Mouse (Mus musculus): ENCODE data around the gene Gm20532.
A peak's percentile ranks its signal among the peaks of the same experiment; 100 is the strongest.

The Gm20532 gene

DNA sequence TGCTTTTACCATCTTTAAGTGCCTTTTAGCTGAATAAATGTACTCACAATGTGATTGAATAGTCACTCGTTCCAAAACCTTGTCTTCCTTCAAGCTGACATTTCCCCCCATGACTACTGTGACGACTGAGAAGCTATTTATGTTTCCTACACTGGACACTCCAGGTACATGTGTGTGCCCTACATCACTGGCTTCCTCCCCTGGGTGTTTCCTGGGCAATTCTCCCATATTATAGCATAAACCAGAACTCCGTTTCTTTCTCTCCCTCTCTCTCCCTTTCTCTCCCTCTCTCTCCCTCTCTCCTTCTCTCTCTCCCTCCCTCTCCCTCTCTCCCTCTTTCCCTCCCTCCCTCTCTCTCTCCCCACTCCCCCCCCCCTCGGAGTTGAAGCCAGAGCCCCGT is 12.6 kb upstream of the Gm20532 start:
- DNase-seq (ENCODE audit: low spot score in 2 of 2), result no peak

DNA sequence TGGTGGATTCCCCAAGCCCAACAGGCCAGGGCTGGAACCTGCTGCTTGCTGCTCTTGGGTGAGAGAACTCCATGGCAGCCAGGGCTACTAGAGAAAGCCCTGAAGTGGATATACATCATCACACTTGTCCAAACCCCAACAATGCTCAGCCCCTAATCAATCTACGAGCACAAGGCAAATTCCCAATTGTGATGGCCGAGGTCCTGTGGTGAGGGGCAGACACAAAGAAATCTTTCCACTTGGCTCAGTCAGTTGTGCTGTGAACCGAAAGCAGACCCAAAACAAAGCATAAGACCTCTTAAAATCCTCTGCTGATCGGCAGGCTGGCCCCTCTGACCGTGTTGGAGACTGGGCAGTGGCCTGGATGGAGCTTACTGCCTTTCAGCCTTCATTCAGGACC is 11.6 kb upstream of the Gm20532 start:
- no peak for DNase-seq (ENCODE audit: low spot score in 2 of 2)

DNA sequence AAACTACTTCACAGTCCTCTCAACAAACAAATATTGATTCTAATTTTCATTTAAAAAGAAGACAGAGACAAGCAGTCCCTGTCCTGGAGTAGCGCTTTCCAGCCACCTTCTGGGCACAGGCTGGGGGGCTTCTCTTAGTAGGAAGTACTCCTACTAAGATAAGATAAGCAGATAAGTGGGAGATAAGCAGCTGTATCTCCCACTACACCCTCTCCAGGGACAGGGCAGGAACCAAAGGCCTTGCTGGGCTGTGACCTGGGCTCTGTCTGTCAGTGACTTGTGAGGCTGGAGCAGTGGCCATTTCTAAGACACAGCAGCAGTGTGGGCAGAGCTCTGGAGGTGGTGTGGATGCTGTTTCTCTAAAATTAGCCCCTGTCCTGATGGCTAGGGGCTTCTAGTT is 11.1 kb upstream of the Gm20532 start:
- no peak for DNase-seq (ENCODE audit: low spot score in 2 of 2)

DNA sequence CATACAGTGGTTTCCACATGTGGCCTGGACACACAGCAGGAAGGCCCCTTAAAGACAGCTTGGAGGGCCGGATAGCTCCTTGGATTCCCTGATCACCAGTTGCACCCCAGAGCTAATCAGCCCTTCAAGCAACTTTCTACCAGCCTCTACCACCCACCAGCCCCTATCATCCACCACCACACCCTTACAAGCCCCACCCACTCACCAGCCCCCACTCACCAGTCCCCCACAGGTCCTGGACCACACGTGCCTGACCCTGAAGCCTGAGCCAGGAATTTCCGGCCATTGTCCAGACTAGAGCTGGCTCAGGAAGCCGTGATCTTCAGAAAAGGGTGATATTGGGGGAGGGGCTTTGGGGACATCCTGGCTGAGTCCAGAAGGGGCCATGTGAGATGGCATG is 10.6 kb upstream of the Gm20532 start:
- DNase-seq (ENCODE audit: low spot score in 2 of 2), result no peak

DNA sequence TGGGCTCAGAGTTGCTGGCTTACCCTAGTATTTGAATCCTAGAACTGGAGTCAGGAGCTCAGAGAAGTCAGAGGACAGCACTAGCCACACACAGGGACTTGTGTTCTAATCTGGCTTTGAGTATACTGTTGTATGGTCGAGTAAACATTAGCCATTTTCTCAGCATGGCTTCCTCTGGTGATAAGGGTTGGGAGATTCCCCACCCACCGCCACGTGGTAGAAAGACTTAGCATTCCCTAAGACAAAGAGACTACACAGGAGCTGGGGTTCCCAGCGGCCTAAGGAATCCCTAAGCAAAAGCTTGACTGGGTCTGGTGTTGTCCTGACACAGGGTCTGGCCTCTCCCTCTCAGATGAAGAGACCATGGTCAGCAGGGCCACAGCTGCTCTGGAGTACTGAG is 10.0 kb upstream of the Gm20532 start:
- DNase-seq (ENCODE audit: low spot score in 2 of 2), result no peak

DNA sequence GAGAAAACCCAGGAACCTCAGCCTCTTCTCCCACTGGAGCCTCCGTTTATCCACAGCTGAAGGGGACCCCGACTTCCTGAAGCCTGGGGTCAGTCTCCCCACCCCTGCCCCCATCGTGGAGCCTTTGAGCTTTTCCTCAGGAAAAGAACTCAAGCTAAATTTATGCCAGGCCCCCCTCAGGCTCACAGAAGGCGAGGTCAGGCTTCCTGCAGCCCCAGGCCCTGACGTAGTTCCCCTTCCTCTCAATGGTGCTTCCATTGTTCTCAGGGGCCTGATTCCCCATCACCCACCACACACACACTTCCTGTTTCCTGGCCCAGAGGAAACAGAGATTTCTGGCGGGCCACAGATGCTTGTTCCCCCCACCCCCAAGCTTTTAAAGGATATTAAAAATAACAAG is 8.1 kb upstream of the Gm20532 start:
- no peak for DNase-seq (ENCODE audit: low spot score in 2 of 2)

DNA sequence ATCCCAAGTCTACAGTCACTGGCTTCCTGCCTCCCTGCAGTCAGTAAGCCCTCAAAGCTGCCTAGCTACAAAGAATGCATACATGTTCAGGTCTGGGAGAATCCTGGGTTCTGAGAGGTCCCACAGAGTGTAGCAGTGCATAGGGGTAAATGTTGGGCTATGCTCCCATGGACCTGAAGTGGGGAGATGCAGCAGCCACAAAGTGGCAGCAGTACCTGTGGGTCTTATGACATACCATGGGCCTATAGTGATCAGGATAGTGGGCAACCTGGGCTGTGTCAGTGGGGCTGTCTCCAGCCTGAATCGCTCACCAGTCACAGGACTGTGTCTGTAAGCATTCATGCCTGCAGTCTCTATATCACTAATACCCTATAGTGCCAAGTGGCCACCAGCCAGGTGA is 6.7 kb upstream of the Gm20532 start, which contains the start of gene Egfl7:
Gene Egfl7, plus strand, starts transcription at position 301 of the 400 bp plus-strand sequence.
- DNase-seq (ENCODE audit: low spot score in 2 of 2), result no peak

DNA sequence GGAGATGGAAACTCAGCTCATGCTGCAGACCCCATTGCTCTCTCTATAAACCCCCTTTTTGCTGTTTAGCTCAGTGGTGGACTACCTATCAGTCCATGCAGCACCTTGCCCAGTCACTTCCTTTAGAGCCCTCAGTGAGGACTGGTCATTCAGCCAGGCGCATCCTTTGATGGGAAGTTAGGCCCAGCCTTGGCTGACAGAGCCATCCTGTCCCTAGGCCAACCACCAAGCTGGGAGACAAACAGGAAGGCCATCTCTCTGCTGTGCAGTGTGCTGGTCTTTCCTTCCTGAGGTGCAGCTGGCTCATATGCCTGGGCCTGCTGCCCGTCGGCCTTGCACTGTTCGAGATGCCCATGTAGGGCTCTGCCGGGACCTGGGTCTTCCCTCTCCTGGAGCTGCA is 5.7 kb upstream of the Gm20532 start:
- DNase-seq (ENCODE audit: low spot score in 2 of 2), result no peak

DNA sequence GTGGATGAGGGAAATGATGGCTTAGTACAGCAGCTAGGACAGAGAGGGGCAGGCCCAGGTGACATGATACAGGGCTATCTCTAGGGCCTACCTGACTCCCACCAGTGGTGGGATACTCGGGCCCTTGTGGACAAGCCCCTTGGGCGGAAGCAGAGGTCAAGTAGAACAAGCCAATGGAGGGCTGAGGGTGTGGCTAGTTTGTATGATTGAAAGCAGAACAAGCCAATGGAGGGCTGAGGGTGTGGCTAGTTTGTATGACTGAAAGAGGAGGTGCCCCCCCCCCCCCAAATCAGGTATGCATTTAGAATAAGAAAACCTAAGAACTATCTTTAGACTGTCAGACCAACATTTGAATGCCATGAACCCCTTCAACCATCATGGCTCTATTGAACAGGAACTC is 4.2 kb upstream of the Gm20532 start:
- no peak for DNase-seq (ENCODE audit: low spot score in 2 of 2)

DNA sequence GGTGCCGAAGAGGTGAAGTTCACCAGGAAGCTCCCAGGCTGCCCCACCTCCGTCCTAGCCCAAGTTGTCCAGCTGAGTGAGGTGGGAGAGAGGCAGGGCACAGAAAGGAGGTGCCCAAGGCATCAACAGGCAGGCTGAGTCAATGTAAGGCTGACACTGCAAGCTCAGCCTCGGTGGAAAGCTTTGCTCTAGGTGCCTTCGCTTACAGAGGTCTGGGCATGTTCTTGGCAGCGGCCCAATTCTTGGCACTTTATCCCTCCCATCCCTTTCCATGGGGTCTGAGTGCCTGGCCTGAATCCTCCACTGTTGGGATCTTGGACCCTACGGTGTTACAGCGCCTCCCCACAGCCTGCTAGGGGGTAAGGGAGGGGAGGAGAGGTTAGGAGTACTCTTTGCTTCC is 3.7 kb upstream of the Gm20532 start:
- no peak for DNase-seq (ENCODE audit: low spot score in 2 of 2)

DNA sequence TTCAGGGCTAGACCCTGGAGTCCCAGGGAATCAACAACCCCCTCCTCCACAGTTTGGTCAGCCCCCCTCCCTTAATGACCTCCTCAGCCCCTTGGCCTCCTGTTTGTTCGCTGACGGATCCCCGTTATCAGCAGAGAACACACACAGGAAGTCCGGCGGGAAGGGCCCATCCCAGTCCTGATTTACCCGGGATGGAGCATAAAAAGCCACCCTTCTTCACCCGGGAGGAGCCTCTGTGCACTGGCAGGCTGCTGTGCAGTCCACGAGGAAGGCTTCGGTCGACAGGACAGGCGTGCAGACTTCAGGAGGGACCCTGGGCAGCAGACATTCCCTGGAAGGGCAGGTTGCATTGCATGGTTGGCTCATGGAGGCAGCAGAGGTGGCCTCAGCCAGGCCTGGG is 2.8 kb upstream of the Gm20532 start:
- DNase-seq (ENCODE audit: low spot score in 2 of 2), result no peak

DNA sequence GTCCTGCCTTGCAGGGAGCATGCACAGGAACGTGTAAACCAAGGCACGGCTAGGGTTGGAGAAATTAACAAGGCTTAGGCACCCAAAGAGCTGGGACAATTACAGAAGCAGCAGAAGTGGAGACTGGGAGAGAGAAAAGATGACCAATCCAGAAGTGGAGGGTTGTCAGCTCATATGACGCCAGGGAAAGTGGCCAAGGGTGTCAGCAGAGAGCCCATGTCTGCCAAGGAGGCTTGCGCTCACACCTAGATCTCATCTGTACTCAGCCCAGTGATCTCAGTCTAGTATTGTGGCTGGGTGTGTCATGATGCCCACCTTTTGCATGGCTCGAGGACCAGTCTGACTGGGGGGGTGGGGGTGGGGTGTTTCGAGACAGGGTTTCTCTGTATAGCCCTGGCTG is 726 bp upstream of the Gm20532 start:
- DNase-seq (ENCODE audit: low spot score in 2 of 2), result no peak

DNA sequence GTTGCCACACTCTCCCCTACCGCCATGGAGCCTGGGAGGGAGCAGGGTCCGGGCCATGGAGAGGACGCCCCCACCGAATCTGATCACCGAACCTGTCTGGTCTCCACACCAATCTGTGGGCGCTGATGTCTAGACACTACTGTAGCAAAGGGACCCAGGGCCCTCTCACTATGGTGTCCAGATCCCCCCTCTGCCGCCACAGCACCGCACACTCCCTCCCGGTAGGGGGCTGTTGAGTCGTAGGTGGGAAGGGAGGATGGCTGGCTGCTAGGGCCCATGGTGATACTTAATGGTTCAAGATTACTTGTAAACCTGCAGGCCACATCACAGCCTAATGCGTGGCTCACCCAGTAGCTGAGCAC is 586 bp downstream of the Gm20532 start:
- peak in 1 of 2 experiments; percentile 35 for DNase-seq (ENCODE audit: low spot score in 2 of 2)

DNA sequence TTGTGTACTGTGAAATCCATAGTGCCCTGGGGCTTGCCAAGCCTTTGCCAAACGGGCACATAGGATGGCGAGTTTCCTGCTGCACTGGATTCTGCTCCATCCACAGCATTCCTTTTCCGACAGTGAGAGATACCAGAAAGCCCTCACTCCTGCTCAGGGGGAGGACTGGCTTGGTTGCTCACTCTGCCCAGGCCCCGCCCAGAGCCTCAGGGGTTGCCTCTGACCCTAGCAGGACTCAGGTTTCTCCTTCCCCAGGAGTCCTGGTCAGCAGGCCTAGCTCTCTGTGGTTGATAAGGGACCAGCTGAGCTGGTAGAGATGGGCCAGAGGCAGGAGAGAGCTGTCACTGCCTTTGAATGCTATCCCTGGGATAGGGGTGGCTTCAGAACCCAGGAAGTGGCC is 2.1 kb downstream of the Gm20532 start:
- DNase-seq (ENCODE audit: low spot score in 2 of 2), result no peak

DNA sequence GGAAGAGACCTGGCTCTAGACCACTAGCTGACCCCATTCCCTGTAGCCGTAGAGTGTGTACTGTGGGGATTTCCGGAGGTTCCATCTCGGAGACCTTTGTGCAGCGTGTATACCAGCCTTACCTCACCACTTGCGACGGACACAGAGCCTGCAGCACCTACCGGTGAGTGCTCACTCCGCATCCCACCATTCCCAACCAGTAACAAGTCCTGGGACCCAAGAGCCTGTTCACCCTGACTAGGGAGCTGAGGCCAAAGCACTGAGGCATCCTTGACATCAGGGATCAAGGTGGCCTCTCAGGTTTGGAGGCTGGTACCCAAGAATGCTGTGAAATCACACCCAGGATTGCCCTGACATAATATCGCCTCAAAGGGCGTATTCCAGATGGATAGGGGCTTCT is 2.8 kb downstream of the Gm20532 start:
- DNase-seq (ENCODE audit: low spot score in 2 of 2), result no peak

DNA sequence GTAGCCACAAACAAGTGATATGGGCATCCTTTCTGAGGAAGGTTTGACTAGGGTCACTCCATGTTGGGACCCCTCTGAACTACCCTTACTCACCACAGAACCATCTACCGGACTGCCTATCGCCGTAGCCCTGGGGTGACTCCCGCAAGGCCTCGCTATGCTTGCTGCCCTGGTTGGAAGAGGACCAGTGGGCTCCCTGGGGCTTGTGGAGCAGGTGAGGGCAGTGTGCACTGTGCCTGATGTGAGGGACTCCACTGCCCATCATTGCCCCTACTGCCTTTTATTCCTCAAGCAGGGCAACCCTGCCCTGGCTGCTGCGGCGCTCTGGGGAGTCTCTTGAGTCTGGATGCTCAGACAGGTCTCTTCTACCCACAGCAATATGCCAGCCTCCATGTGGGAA is 3.8 kb downstream of the Gm20532 start:
- no peak for DNase-seq (ENCODE audit: low spot score in 2 of 2)

DNA sequence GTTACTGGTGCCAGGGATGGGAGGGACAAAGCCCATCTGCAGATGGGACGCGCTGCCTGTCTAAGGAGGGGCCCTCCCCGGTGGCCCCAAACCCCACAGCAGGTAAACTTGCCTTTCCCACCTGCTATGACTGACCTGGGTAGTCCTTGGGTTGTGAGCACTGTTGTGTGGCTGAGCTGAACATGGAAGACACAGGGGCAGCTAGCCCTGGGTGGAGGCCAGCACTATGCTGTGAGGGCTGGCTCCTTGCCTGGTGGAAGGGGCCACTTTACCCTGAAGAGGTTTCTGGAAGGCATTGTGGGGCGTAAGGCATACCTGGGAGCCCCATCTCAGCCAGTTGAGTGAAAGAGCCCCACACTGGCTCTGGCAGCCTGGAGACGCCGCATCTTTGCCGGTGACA is 4.5 kb downstream of the Gm20532 start:
- DNase-seq (ENCODE audit: low spot score in 2 of 2), result peak in 1 of 2 experiments; percentile 53

DNA sequence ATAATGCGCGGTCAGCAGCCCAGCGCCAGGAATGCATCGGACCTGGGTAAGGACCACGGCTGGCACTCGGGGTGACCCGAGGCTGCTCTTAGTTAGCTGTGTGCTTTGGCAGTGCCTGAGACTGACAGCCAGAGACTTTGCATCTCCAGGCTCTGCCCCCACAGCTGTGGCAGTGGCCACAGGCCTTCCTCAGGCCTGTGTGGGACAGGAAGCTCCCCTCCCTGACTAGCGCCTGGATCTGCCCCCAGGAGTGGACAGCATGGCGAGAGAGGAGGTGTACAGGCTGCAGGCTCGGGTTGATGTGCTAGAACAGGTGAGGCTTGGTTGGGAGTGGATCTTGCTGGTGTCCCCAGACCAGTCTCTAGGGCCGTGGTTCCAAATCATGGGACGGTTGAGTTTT is 5.0 kb downstream of the Gm20532 start:
- DNase-seq (ENCODE audit: low spot score in 2 of 2), result no peak

DNA sequence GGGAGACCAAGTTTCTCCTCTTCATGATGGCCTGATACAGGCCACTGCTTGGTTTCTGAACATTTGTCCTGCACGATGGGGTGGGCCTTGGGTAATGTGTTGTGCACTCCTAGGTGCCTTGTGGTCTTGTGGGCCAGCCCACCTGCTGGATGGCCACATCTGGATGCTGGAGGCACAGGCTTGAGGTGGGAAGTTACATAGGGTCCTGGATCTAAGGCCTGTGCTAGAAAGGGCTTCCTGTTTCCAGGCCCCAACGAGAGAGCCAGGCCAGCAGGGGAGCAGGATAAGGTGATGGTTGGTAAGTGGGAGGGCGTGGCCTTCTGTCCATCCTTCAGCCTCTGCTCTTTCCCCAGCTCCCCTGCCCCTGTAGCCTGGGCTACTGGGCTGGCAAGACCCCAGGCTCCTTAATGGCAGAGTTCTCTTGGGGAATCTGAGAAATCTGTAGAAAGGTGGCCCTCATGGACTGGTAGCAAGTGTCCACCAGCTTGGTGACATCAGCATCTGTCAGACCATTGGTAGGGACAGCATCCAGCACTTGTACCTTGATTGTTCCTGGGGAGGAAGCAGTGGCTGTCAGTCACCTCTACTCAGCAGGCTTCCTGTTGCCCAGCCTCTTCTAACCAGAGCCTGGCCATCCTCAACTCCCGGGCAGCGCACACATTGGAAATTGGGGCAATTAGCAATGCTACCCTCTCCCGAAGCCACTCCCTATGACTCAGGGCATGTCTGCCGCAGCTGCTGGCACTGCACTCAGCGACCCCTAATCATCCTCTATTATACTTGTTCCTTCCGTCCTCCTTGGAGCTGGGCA is 7.0 kb downstream of the Gm20532 start:
- DNase-seq (ENCODE audit: low spot score in 2 of 2), result no peak

DNA sequence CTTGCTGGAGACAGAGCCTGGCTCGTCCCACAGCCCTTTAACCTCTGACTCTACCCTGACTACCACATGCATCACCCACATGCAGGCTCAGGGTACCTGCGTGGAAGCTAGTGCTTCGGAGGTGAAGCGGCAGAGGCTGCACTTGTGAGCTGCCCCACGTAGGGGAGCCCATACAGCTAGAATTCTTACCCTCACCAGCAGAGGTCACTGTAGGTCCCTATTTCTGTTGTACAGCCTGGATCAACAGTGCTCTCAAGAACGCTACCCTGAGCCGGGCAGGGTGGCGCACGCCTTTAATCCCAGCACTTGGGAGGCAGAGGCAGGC is 7.5 kb downstream of the Gm20532 start:
- DNase-seq (ENCODE audit: low spot score in 2 of 2), result no peak

DNA sequence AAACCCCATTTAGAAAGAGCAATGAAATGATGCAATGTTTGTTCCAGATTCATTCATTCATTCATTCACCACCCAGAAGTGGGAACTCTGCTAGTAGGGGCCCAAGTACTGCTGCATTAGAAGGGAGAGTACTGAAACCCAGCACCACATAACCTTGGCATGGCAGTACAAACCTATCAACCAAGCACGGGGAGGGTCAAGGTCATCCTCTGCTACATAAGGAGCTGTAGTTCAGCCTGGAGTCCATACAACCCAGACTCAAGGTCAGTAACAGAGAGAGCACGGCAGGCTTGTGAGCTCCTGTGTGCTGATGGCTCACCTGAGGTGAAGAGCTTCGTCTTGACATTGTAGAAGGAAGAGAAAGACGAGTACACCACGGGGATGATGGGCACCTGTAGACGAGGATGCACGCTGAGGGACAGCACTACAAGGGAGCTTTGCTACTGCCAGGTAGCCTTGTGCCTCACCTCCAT is 8.1 kb downstream of the Gm20532 start:
- no peak for DNase-seq (ENCODE audit: low spot score in 2 of 2)

DNA sequence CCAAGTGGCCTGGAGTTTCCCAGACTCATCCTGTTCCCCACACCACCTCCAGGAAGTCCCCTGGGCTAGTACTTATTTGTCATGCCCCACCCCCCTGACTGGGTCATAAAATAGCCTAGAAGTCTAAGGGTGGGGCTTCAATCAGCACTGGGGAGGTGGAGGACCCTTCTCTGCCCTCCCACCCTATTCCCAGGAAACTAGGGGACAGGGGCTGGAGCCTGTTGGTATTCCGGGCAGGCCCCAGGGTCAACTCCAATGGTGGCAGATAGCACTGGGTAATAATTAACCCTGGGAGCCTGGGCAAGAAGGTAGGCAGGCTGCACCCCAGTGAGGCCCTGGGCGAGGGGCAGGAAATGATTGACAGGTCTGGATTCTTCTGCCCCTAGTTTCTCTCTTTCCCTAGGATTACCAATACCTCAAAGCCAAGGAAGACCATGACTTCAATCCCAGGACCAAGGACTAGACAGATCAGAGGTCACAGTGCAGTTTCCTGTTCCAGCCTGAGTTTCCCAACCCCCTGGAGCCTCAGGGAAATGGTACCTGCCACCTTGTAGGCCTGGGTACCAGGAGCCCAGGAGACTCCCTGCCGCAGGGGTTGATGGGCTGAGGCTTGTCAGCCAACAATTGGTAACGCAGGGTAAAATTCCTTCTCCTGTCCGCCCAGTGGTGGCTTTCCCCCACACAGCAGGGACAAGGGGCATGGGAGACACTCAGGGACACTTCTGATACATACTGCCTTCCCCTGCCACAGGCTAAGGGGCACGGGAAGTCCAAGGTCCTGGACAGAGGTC is 8.7 kb downstream of the Gm20532 start:
- DNase-seq (ENCODE audit: low spot score in 2 of 2), result no peak

DNA sequence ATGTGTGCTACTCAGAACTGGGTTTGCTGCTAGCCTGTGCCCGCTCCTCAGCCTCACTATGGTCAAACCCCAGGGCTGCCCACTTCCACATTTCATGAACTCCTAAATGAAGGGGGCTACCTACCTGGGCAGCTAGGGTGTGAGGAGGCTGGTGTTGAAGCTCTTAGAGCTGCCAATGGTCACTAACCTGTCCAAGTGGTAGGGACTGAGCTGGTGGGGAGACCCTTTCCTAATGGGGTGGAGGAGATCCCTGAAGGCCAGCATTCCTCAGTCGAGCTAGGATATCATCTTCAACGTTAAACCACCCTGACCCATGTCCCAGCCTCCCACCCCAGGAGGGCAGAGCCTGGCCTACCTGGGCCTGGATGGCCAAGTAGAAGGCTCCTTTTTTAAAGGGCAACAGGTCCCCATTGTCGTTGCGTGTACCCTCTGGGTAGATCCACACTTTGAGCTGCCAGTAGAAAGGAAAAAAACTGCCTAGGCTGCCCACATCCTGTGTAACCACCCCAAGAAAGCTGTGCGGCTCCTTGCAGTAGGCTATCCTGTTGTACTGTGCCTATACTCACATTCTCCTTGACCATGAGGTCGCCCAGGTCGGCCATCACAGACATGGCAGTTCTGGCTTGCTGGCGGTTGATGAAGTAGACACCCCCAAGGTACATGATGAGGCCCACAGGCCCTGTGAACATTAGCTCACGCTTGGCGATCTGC is 9.4 kb downstream of the Gm20532 start:
- DNase-seq (ENCODE audit: low spot score in 2 of 2), result no peak

All from cerebellum, postnatal 4 days (tissue).